Mouse (Mus musculus) heart, embryonic 10.5 days (tissue): ENCODE data around the gene Tfrc. TPM values are rescaled to one million over a fixed set of nuclear protein-coding genes. Genes with fewer than 3 reads are reported as not detected.

ENCODE experiments used
- DNase-seq: peaks from one replicate; pipeline ENCODE4 v3.0.0-alpha.2; 2017; ENCODE audit warnings: low spot score
- H3K27ac ChIP-seq: fragments of 300-500 bp; sonication (generic); 2 replicates; pipeline ENCODE4 v1.5.1; 2016; ENCODE audit warnings: mild to moderate bottlenecking
- H3K27me3 ChIP-seq: fragments of 300-500 bp; sonication (generic); 2 replicates; pipeline ENCODE4 v1.6.1; 2016; ENCODE audit warnings: mild to moderate bottlenecking; ENCODE audit not compliant: poor library complexity, insufficient read depth, severe bottlenecking
- H3K36me3 ChIP-seq: fragments of 300-500 bp; sonication (generic); 2 replicates; pipeline ENCODE4 v1.6.1; 2016; ENCODE audit warnings: mild to moderate bottlenecking, moderate library complexity
- H3K4me1 ChIP-seq: fragments of 300-500 bp; sonication (generic); 2 replicates; pipeline ENCODE4 v1.6.1; 2016; ENCODE audit warnings: mild to moderate bottlenecking
- H3K4me3 ChIP-seq: fragments of 300-500 bp; sonication (generic); 2 replicates; pipeline ENCODE4 v1.5.1; 2016; ENCODE audit warnings: mild to moderate bottlenecking, moderate library complexity
- H3K9me3 ChIP-seq: fragments of 300-500 bp; sonication (generic); 2 replicates; pipeline ENCODE4 v1.6.1; 2016; ENCODE audit warnings: mild to moderate bottlenecking, moderate library complexity
- WGBS: fragments of 180-500 bp; shearing (Covaris S2); methylation state at CpG from one replicate; pipeline ENCODE4 v1.1.7; 2016; 5-methylcytosine and 5-hydroxymethylcytosine counted together
- polyA plus RNA-seq: library from polyadenylated mRNA; unstranded; fragments of >200 nt; fragmentation: Nextera tagmentation; extraction: Ambion mirVana; gene quantifications from 2 replicates; pipeline ENCODE4 v1.2.1, GENCODE M21; 2016

Tfrc gene
- polyA plus RNA-seq, 1 experiment from 2014 or later, result 72.0 TPM

DNA sequence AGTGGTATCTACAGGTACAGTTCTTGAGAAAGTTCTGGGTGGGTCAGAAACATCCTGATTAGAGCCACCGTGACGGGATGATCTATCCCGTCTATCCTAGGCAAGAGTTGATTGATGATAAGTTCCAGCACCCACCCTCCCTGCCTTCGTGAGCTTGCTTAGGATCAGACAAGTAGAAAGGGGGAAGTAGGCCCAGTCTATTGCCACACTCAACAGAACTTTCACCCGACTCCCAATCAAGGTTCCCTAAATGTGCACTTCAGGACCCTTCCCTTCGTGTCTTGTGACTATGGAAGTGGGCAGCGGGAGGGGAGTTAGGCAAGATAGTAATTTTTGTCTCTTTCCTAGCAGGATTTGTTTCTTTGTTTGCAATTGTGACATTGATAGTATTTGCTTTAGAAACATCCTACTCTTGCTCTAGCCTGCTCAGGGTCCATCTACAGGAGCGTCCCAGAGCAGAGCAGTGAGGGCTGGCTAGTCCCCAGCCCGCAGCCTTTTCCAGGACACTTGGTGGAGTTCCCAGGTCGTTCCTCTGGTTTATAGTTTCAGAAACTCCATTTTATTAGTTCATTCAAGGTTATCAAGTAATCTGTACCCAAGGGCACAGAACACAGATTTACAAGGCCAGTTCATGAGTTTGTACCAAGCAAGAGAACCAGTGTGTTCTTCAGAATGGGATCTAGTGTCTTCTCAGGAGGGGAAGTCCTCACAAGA is 13.4 kb upstream of the Tfrc start:
- Histone ChIP-seq H3K27me3 (no peaks in the 10 kb centered on the region), H3K27ac (no peak overlapping the region), H3K4me1 (peaks cover 8% of the 10 kb centered on the region), H3K4me3 (no peak overlapping the region), H3K36me3 (no peaks in the 10 kb centered on the region), H3K9me3 (no peaks in the 10 kb centered on the region)
- WGBS, result 75% methylated on average over 10 of the region's 10 CpGs
- DNase-seq, result no peak

- WGBS, result 35% methylated on average over 4 of the region's 4 CpGs
- H3K27ac ChIP-seq, result peak overlapping the region; percentile 76
- H3K27me3 ChIP-seq, result no peaks in the 10 kb centered on the region
- no peaks in the 10 kb centered on the region for H3K36me3 ChIP-seq
- no peaks in the 10 kb centered on the region for H3K9me3 ChIP-seq
- no peak overlapping the region for H3K4me3 ChIP-seq
- peaks cover 8% of the 10 kb centered on the region for H3K4me1 ChIP-seq
- no peak for DNase-seq
Observed at GRCm38 (mm10) chr16:32597909-32598381, 10.8 kb upstream of the Tfrc start.

DNA sequence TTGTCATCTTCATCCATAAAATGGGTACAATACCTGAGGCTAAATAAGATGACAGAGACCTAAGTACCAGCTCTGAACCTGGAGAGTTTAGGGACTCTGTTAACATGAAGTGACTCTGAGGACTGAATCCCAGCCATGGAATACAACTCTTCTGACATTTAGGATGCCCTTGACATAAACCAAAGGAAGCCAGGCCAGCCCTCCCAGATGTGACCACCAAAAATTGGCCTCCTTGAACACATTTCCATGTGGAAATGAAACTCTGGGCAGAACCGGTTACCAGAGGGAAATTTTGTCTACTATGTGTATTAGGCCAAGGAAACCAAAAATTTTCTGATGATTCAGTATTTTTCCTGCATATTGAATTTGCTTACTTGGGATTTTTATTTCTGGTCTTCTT is 9.6 kb upstream of the Tfrc start:
- no peaks in the 10 kb centered on the region for H3K27me3 ChIP-seq
- no peak overlapping the region for H3K4me3 ChIP-seq
- 92% methylated on average over 1 of the region's 1 CpGs for WGBS
- no peak overlapping the region for H3K27ac ChIP-seq
- no peaks in the 10 kb centered on the region for H3K36me3 ChIP-seq
- H3K9me3 ChIP-seq, result no peaks in the 10 kb centered on the region
- no peak for DNase-seq
- peaks cover 8% of the 10 kb centered on the region for H3K4me1 ChIP-seq

GRCm38 (mm10) chr16:32602193-32602685 is 6.5 kb upstream of the Tfrc start:
- H3K36me3 ChIP-seq, result no peaks in the 10 kb centered on the region
- WGBS, result 71% methylated on average over 3 of the region's 3 CpGs
- DNase-seq, result no peak
- no peak overlapping the region for H3K4me3 ChIP-seq
- H3K4me1 ChIP-seq, result peaks cover 8% of the 10 kb centered on the region
- H3K27ac ChIP-seq, result no peak overlapping the region
- H3K27me3 ChIP-seq, result no peaks in the 10 kb centered on the region
- no peaks in the 10 kb centered on the region for H3K9me3 ChIP-seq

GRCm38 (mm10) chr16:32607562-32608343 is 967 bp upstream of the Tfrc start:
- H3K4me1 ChIP-seq, result peaks cover 9% of the 10 kb centered on the region
- WGBS, result 33% methylated on average over 7 of the region's 7 CpGs
- H3K27ac ChIP-seq, result peak overlapping the region; percentile 97
- no peaks in the 10 kb centered on the region for H3K9me3 ChIP-seq
- no peaks in the 10 kb centered on the region for H3K36me3 ChIP-seq
- H3K27me3 ChIP-seq, result no peaks in the 10 kb centered on the region
- H3K4me3 ChIP-seq, result no peak overlapping the region
- DNase-seq, result no peak

- H3K9me3 ChIP-seq, result no peaks in the 10 kb centered on the region
- WGBS, result 9% methylated on average over 8 of the region's 8 CpGs
- no peaks in the 10 kb centered on the region for H3K27me3 ChIP-seq
- H3K4me1 ChIP-seq, result peaks cover 9% of the 10 kb centered on the region
- peak overlapping the region; percentile 97 for H3K27ac ChIP-seq
- no peak for DNase-seq
- no peaks in the 10 kb centered on the region for H3K36me3 ChIP-seq
- peak overlapping the region; percentile 96 for H3K4me3 ChIP-seq
Observed at GRCm38 (mm10) chr16:32608344-32608711, 392 bp upstream of the Tfrc start.

DNA sequence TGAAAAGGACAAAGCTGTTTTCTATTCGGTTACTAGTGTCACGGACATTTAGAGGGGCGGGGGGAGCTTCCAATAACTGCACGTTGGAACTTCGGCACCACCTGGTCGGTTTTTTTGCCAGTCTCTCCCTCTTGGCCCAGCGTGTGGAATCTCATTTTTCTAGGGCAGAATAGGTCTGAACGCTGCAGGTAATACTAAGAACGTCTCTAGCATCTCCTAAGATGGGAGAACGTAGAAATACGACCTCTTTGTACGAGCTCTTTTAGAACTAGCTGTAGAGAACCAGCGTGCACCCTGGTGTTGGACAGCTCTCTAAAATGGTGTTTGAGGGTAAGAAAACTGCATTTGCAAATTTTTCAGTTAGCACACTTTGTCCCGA is 670 bp downstream of the Tfrc start:
- no peak for DNase-seq
- under 1% methylated on average over 14 of the region's 14 CpGs for WGBS
- no peaks in the 10 kb centered on the region for H3K9me3 ChIP-seq
- peaks cover 9% of the 10 kb centered on the region for H3K4me1 ChIP-seq
- peak overlapping the region; percentile 97 for H3K27ac ChIP-seq
- H3K36me3 ChIP-seq, result peaks cover 10% of the 10 kb centered on the region
- no peaks in the 10 kb centered on the region for H3K27me3 ChIP-seq
- peak overlapping the region; percentile 96 for H3K4me3 ChIP-seq

DNA sequence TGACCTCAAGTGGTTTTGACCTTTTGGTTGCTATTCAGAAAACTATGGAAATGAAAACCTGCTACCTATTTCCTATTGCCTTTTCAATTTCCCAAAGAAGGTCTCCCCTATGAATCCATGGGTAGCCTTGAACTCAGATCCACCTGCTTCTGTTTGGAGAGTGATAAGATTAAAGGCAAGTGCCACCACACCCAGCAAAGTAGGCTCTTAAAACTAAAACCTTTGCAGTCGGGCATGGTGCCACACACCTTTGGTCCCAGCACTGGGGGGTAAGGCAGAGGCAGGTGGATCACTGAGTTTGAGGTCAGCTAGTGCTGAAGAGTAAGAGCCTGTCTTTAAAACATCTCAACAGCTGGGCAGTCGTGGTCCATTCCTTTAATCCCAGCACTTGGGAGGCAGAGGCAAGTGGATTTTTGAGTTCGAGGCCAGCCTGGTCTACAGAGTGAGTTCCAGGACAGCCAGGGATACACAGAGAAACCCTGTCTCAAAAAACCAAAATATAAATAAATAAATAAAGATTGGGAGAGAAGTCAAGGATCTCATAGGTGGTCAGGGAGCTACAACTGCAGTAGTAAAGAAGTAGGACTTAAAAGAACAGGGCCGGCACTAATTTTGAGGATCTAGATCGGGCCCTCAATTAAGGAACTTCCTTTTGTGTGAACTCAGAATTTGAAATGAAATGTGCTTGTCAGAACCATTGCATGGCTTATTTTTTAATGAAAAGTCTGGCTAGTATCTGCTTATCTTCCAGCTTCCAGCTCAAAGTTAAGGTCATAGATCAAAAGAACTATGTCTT is 1.9 kb downstream of the Tfrc start:
- 67% methylated on average over 5 of the region's 5 CpGs for WGBS
- no peaks in the 10 kb centered on the region for H3K9me3 ChIP-seq
- peaks cover 9% of the 10 kb centered on the region for H3K4me1 ChIP-seq
- H3K36me3 ChIP-seq, result peaks cover 23% of the 10 kb centered on the region
- DNase-seq, result no peak
- peak overlapping the region; percentile 97; the same call in 1 of the 2 replicates for H3K27ac ChIP-seq
- peak overlapping the region; percentile 96 for H3K4me3 ChIP-seq
- H3K27me3 ChIP-seq, result no peaks in the 10 kb centered on the region

GRCm38 (mm10) chr16:32612052-32612451 is 3.3 kb downstream of the Tfrc start:
- no peak overlapping the region; the same call in 1 of the 2 replicates for H3K4me3 ChIP-seq
- H3K4me1 ChIP-seq, result peaks cover 9% of the 10 kb centered on the region
- H3K27ac ChIP-seq, result no peak overlapping the region
- H3K36me3 ChIP-seq, result peaks cover 37% of the 10 kb centered on the region
- 65% methylated on average over 1 of the region's 1 CpGs for WGBS
- H3K9me3 ChIP-seq, result no peaks in the 10 kb centered on the region
- no peak for DNase-seq
- H3K27me3 ChIP-seq, result no peaks in the 10 kb centered on the region

- Histone ChIP-seq H3K27me3 (no peaks in the 10 kb centered on the region), H3K4me3 (no peak overlapping the region), H3K9me3 (no peaks in the 10 kb centered on the region), H3K36me3 (peaks cover 50% of the 10 kb centered on the region), H3K27ac (no peak overlapping the region), H3K4me1 (peaks cover 3% of the 10 kb centered on the region)
- DNase-seq, result no peak
- 79% methylated on average over 3 of the region's 3 CpGs for WGBS
Observed at GRCm38 (mm10) chr16:32613269-32613834, 4.6 kb downstream of the Tfrc start.

DNA sequence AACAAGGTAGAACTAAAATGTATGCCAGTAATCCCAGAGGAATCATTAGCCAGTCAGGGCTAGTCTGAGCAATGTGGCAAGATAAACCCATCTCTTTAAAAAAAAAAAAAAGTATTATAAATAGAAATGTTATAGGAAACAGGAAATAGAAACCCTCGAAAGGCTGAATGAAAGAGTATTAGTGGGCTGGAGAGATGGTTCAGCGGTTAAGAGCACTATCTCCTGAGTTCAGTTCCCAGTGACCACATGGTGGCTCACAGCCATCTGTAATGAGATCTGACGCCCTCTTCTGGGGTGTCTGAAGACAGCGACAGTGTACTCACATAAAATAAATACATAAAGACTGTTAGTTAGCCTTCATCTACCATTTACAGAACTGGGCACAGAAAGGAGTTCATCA is 5.3 kb downstream of the Tfrc start:
- Histone ChIP-seq H3K4me3 (no peak overlapping the region), H3K27me3 (no peaks in the 10 kb centered on the region), H3K9me3 (no peaks in the 10 kb centered on the region), H3K36me3 (peaks cover 57% of the 10 kb centered on the region), H3K4me1 (peaks cover 3% of the 10 kb centered on the region), H3K27ac (no peak overlapping the region)
- DNase-seq, result no peak
- 52% methylated on average over 4 of the region's 4 CpGs for WGBS

DNA sequence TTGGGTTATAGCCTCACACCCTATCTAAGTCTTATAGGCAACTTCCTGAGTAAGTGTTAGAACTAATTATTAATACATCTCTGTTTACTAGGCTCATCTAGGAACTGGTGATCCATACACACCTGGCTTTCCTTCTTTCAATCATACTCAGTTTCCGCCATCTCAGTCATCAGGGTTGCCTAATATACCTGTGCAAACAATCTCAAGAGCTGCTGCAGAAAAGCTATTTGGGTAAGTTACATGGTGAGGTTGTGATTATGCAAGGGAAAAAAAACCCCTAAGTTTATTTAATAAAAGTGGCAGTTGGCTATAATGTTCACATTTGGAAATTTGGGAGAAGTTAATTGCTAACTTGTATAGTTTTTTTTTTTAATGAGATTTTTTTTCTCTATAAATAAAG is 10.2 kb downstream of the Tfrc start:
- H3K4me1 ChIP-seq, result no peaks in the 10 kb centered on the region
- peaks cover 98% of the 10 kb centered on the region for H3K36me3 ChIP-seq
- H3K27me3 ChIP-seq, result no peaks in the 10 kb centered on the region
- H3K9me3 ChIP-seq, result no peaks in the 10 kb centered on the region
- no peak for DNase-seq
- no peak overlapping the region for H3K4me3 ChIP-seq
- H3K27ac ChIP-seq, result no peak overlapping the region
- WGBS, result 96% methylated on average over 1 of the region's 1 CpGs
